Mouse (Mus musculus): ENCODE measurements around the gene Ifnk.

GRCm38 (mm10) chr4:35127759-35128158 is 24.1 kb upstream of the Ifnk start:
- no peak for TF ChIP-seq CTCF (IDR thresholded peaks at IDR 0.05; ENCODE audit: insufficient read depth, low read length)
- no peak for TF ChIP-seq POLR2A (IDR thresholded peaks at IDR 0.05; ENCODE audit: borderline replicate concordance, extremely low read depth, low read depth, low read length)

Measured in lung, adult 2 months (tissue).